Mouse (Mus musculus) liver, adult 2 months (tissue): ENCODE results near the gene Hacd2. TPM values are rescaled to one million over a fixed set of nuclear protein-coding genes. Genes with fewer than 3 reads are reported as not detected.
A peak's percentile ranks its signal among the peaks of the same experiment; 100 is the strongest.

Experiments used
- DNase-seq: peaks from one replicate; pipeline ENCODE4 v3.0.0-alpha.2; 2011; ENCODE audit warnings: low read depth, low spot score; ENCODE audit errors: extremely low read depth
- H3K27ac ChIP-seq: fragments of 200-500 bp; replicated peaks from 2 replicates; pipeline ENCODE4 v1.5.1; 2012; ENCODE audit warnings: low read depth, mild to moderate bottlenecking, control low read depth, inconsistent platforms, low read length; ENCODE audit not compliant: insufficient read depth
- H3K27me3 ChIP-seq: fragments of 200-500 bp; 2 replicates; pipeline ENCODE4 v1.6.1; 2012; ENCODE audit warnings: mild to moderate bottlenecking, moderate library complexity, low read length, inconsistent platforms; ENCODE audit not compliant: control insufficient read depth, insufficient read depth
- H3K36me3 ChIP-seq: fragments of 200-500 bp; 2 replicates; pipeline ENCODE4 v1.6.1; 2012; ENCODE audit warnings: low read length, inconsistent platforms; ENCODE audit not compliant: control insufficient read depth, insufficient read depth
- H3K4me1 ChIP-seq: fragments of 200-500 bp; 2 replicates; pipeline ENCODE4 v1.6.1; 2011; ENCODE audit warnings: low read length; ENCODE audit not compliant: control insufficient read depth, insufficient read depth
- H3K4me3 ChIP-seq: fragments of 200-500 bp; 2 replicates; pipeline ENCODE4 v1.5.1; 2011; ENCODE audit warnings: low read depth, mild to moderate bottlenecking, control low read depth, low read length, moderate library complexity; ENCODE audit not compliant: insufficient read depth
- H3K79me2 ChIP-seq: fragments of 200-500 bp; 2 replicates; pipeline ENCODE4 v1.6.1; 2012; ENCODE audit warnings: inconsistent platforms, mild to moderate bottlenecking, low read length, moderate library complexity; ENCODE audit not compliant: control insufficient read depth, insufficient read depth
- H3K9ac ChIP-seq: fragments of 200-500 bp; 2 replicates; pipeline ENCODE4 v1.6.1; 2012; ENCODE audit warnings: low read depth, mild to moderate bottlenecking, control low read depth, inconsistent platforms, low read length
- CTCF ChIP-seq: fragments of 200-500 bp; IDR thresholded peaks from 2 replicates; pipeline ENCODE4 v1.5.1; 2011; ENCODE audit warnings: low read depth, low read length, control low read depth
- POLR2A ChIP-seq: fragments of 200-500 bp; IDR thresholded peaks from 2 replicates; pipeline ENCODE4 v1.6.1; 2011; ENCODE audit warnings: low read length, control low read depth; ENCODE audit not compliant: insufficient read depth; ENCODE audit errors: extremely low read depth
- WGBS: fragments of 180-500 bp; shearing (Covaris S2); methylation state at CpG from one replicate; pipeline ENCODE4 v1.1.7; 2018; 5-methylcytosine and 5-hydroxymethylcytosine counted together
- polyA plus RNA-seq: library from polyadenylated mRNA; depleted of rRNA; stranded (reverse); fragments of >200 nt; gene quantifications from 2 replicates; pipeline ENCODE4 v1.2.3, GENCODE M21; 2012
- total RNA-seq: library from RNA; depleted of rRNA; stranded (reverse); fragments of >200 nt; gene quantifications from 2 replicates; pipeline ENCODE4 v1.2.3, GENCODE M21; 2014

Gene Hacd2
- total and polyA plus RNA-seq, 2 experiments: 19.8 to 70.7 TPM

- Histone ChIP-seq H3K9ac (no peak overlapping the region), H3K27me3 (no peaks in the 10 kb centered on the region), H3K4me1 (peaks cover 21% of the 10 kb centered on the region), H3K27ac (no peak overlapping the region), H3K36me3 (peaks cover 6% of the 10 kb centered on the region; the same call in 1 of the 2 replicates), H3K4me3 (no peak overlapping the region), H3K79me2 (no peaks in the 10 kb centered on the region; the same call in 1 of the 2 replicates)
- WGBS: 62% methylated on average over 5 of the region's 5 CpGs
- DNase-seq: no peak
- TF ChIP-seq POLR2A (no peak), CTCF (no peak)
Observed at GRCm38 (mm10) chr16:35051066-35051465, 28.8 kb downstream of the Hacd2 start.

GRCm38 (mm10) chr16:35052191-35052590 lies 30.0 kb downstream of the Hacd2 start:
- peaks cover 18% of the 10 kb centered on the region for H3K4me1 ChIP-seq
- no peak overlapping the region for H3K9ac ChIP-seq
- WGBS: 100% methylated on average over 1 of the region's 1 CpGs
- no peak for TF ChIP-seq POLR2A
- no peak for TF ChIP-seq CTCF
- H3K4me3 ChIP-seq: no peak overlapping the region
- no peaks in the 10 kb centered on the region; the same call in 1 of the 2 replicates for H3K79me2 ChIP-seq
- H3K27ac ChIP-seq: no peak overlapping the region
- H3K36me3 ChIP-seq: peaks cover 6% of the 10 kb centered on the region; the same call in 1 of the 2 replicates
- DNase-seq: no peak
- no peaks in the 10 kb centered on the region for H3K27me3 ChIP-seq

- no peak overlapping the region for H3K4me3 ChIP-seq
- WGBS: 85% methylated on average over 8 of the region's 8 CpGs
- H3K9ac ChIP-seq: no peak overlapping the region
- TF ChIP-seq POLR2A: no peak
- no peak for TF ChIP-seq CTCF
- H3K4me1 ChIP-seq: peaks cover 8% of the 10 kb centered on the region
- H3K79me2 ChIP-seq: no peaks in the 10 kb centered on the region; the same call in 1 of the 2 replicates
- H3K36me3 ChIP-seq: peaks cover 3% of the 10 kb centered on the region; the same call in 1 of the 2 replicates
- DNase-seq: no peak
- no peak overlapping the region for H3K27ac ChIP-seq
- no peaks in the 10 kb centered on the region for H3K27me3 ChIP-seq
Observed at GRCm38 (mm10) chr16:35054432-35055193, 32.4 kb downstream of the Hacd2 start.

GRCm38 (mm10) chr16:35055194-35055506 lies 32.9 kb downstream of the Hacd2 start:
- Histone ChIP-seq H3K79me2 (no peaks in the 10 kb centered on the region; the same call in 1 of the 2 replicates), H3K36me3 (peaks cover 3% of the 10 kb centered on the region; the same call in 1 of the 2 replicates), H3K4me3 (no peak overlapping the region), H3K4me1 (peaks cover 8% of the 10 kb centered on the region), H3K27ac (0 out of 2 replicates have a peak overlapping the region, but pooled peaks have one; percentile 0), H3K9ac (no peak overlapping the region), H3K27me3 (no peaks in the 10 kb centered on the region)
- TF ChIP-seq POLR2A (no peak), CTCF (no peak)
- 18% methylated on average over 1 of the region's 1 CpGs for WGBS
- DNase-seq: peak; percentile 64

GRCm38 (mm10) chr16:35055861-35056260 lies 33.6 kb downstream of the Hacd2 start:
- peak overlapping the region; percentile 72 for H3K27ac ChIP-seq
- H3K9ac ChIP-seq: no peak overlapping the region
- peaks cover 8% of the 10 kb centered on the region for H3K4me1 ChIP-seq
- no peak overlapping the region for H3K4me3 ChIP-seq
- DNase-seq: peak; percentile 84
- no peaks in the 10 kb centered on the region for H3K27me3 ChIP-seq
- no peaks in the 10 kb centered on the region; the same call in 1 of the 2 replicates for H3K79me2 ChIP-seq
- TF ChIP-seq CTCF: no peak
- no peak for TF ChIP-seq POLR2A
- WGBS: 31% methylated on average over 1 of the region's 1 CpGs
- H3K36me3 ChIP-seq: peaks cover 3% of the 10 kb centered on the region; the same call in 1 of the 2 replicates

GRCm38 (mm10) chr16:35056306-35056705 lies 34.1 kb downstream of the Hacd2 start:
- TF ChIP-seq POLR2A (no peak), CTCF (peak; percentile 34; the same call in 1 of the 2 replicates)
- H3K4me1 ChIP-seq: peaks cover 8% of the 10 kb centered on the region
- 9% methylated on average over 5 of the region's 5 CpGs for WGBS
- no peaks in the 10 kb centered on the region for H3K27me3 ChIP-seq
- H3K36me3 ChIP-seq: peaks cover 8% of the 10 kb centered on the region; the same call in 1 of the 2 replicates
- H3K79me2 ChIP-seq: no peaks in the 10 kb centered on the region; the same call in 1 of the 2 replicates
- peak; percentile 64 for DNase-seq
- H3K4me3 ChIP-seq: no peak overlapping the region
- H3K27ac ChIP-seq: peak overlapping the region; percentile 72
- no peak overlapping the region; the same call in 1 of the 2 replicates for H3K9ac ChIP-seq
